Mouse (Mus musculus): ENCODE measurements around the gene Cby3. TPM values are rescaled to one million over a fixed set of nuclear protein-coding genes. Genes with fewer than 3 reads are reported as not detected.

Gene Cby3
- total and polyA plus RNA-seq, 3 experiments, result not detected

- no peak for DNase-seq (ENCODE audit: extremely low read depth)
- Histone ChIP-seq H3K36me3 (replicated peaks in 1 of 2; ENCODE audit: control insufficient read depth in 1 of 2, insufficient read depth in 1 of 2, low read length in 1 of 2) (peaks cover 48 to 77% of the 10 kb centered on the region in 2 experiments), H3K27me3 (replicated peaks) (no peaks in the 10 kb centered on the region), H3K4me2 (ENCODE audit: insufficient read depth, low read depth, poor library complexity, severe bottlenecking) (no peak overlapping the region), H3K4me1 (ENCODE audit: control insufficient read depth in 1 of 2, insufficient read depth in 2 of 2) (peaks cover 0 to 10% of the 10 kb centered on the region in 2 experiments; a peak in 2 of 4 replicates), H3K9ac (ENCODE audit: insufficient read depth, low read depth) (no peak overlapping the region), H3K4me3 (replicated peaks in 1 of 3; ENCODE audit: low read depth in 2 of 3, low read length in 2 of 3, poor library complexity in 1 of 3) (no peak overlapping the region), H3K9me3 (replicated peaks; ENCODE audit: low read length) (no peaks in the 10 kb centered on the region), H3K79me2 (replicated peaks; ENCODE audit: control insufficient read depth, extremely low read depth, insufficient read depth, poor library complexity, severe bottlenecking) (no peaks in the 10 kb centered on the region), H3K27ac (ENCODE audit: insufficient read depth, low read depth) (no peak overlapping the region)
- TF ChIP-seq POLR2AphosphoS2 (IDR thresholded peaks at IDR 0.05; ENCODE audit: low read depth, low read length) (no peak), JUND (conservative IDR thresholded peaks at IDR 0.05; ENCODE audit: low read depth, low read length) (no peak), SMC3 (IDR thresholded peaks at IDR 0.05; ENCODE audit: low read depth, low read length) (no peak), KAT2A (IDR thresholded peaks at IDR 0.05; ENCODE audit: insufficient replicate concordance, low read length) (no peak), ZMIZ1 (IDR thresholded peaks at IDR 0.05; ENCODE audit: low read depth, low read length) (no peak), RAD21 (IDR thresholded peaks at IDR 0.05; ENCODE audit: low read depth, low read length) (no peak), NELFE (IDR thresholded peaks at IDR 0.05; ENCODE audit: low read depth, low read length) (no peak)
- in situ Hi-C loops (cut with MboI; ENCODE audit: low pct_ligation_motif_present, low pct_unique_long_range_greater_than_20kb, low sequenced_read_pairs) (no loop called here), dilution Hi-C loops (cut with MboI; ENCODE audit: extremely low pct_ligation_motif_present, extremely low pct_unique_long_range_greater_than_20kb, low sequenced_read_pairs) (no loop called here)
Observed at GRCm38 (mm10) chr11:50402481-50402880, 48.2 kb downstream of the Cby3 start.

- Histone ChIP-seq H3K4me2 (ENCODE audit: insufficient read depth, low read depth, poor library complexity, severe bottlenecking) (no peak overlapping the region), H3K9me3 (replicated peaks; ENCODE audit: low read length) (no peaks in the 10 kb centered on the region), H3K4me1 (ENCODE audit: control insufficient read depth in 1 of 2, insufficient read depth in 2 of 2) (peaks cover 0 to 14% of the 10 kb centered on the region in 2 experiments; a peak in 2 of 4 replicates), H3K79me2 (replicated peaks; ENCODE audit: control insufficient read depth, extremely low read depth, insufficient read depth, poor library complexity, severe bottlenecking) (no peaks in the 10 kb centered on the region), H3K9ac (ENCODE audit: insufficient read depth, low read depth) (no peak overlapping the region), H3K36me3 (replicated peaks in 1 of 2; ENCODE audit: control insufficient read depth in 1 of 2, insufficient read depth in 1 of 2, low read length in 1 of 2) (peaks cover 44 to 70% of the 10 kb centered on the region in 2 experiments), H3K27ac (ENCODE audit: insufficient read depth, low read depth) (no peak overlapping the region), H3K27me3 (replicated peaks) (no peaks in the 10 kb centered on the region), H3K4me3 (replicated peaks in 1 of 3; ENCODE audit: low read depth in 2 of 3, low read length in 2 of 3, poor library complexity in 1 of 3) (no peak overlapping the region)
- dilution Hi-C loops (cut with MboI; ENCODE audit: extremely low pct_ligation_motif_present, extremely low pct_unique_long_range_greater_than_20kb, low sequenced_read_pairs) (no loop called here), in situ Hi-C loops (cut with MboI; ENCODE audit: low pct_ligation_motif_present, low pct_unique_long_range_greater_than_20kb, low sequenced_read_pairs) (no loop called here)
- no peak for TF ChIP-seq CHD1 (IDR thresholded peaks at IDR 0.05; ENCODE audit: low read depth, low read length)
- no peak for TF ChIP-seq ETS1 (conservative IDR thresholded peaks at IDR 0.05; ENCODE audit: low read depth, low read length)
- TF ChIP-seq RCOR1 (conservative IDR thresholded peaks at IDR 0.05; ENCODE audit: low read depth, low read length), result no peak
- TF ChIP-seq JUN (IDR thresholded peaks at IDR 0.05; ENCODE audit: insufficient read depth, low read depth, low read length), result no peak
- no peak for TF ChIP-seq USF1 (IDR thresholded peaks at IDR 0.05; ENCODE audit: low read depth, low read length)
- TF ChIP-seq MXI1 (IDR thresholded peaks at IDR 0.05; ENCODE audit: low read depth, low read length), result no peak
- TF ChIP-seq POLR2AphosphoS2 (IDR thresholded peaks at IDR 0.05; ENCODE audit: low read depth, low read length), result no peak
- no peak for TF ChIP-seq UBTF (IDR thresholded peaks at IDR 0.05; ENCODE audit: low read depth, low read length)
- TF ChIP-seq MAX (IDR thresholded peaks at IDR 0.05; ENCODE audit: low read length), result no peak
- no peak for TF ChIP-seq SIN3A (IDR thresholded peaks at IDR 0.05; ENCODE audit: low read length)
- no peak for TF ChIP-seq BHLHE40 (IDR thresholded peaks at IDR 0.05; ENCODE audit: low read depth, low read length)
- no peak for TF ChIP-seq RAD21 (IDR thresholded peaks at IDR 0.05; ENCODE audit: low read depth, low read length)
- TF ChIP-seq IRF4 (IDR thresholded peaks at IDR 0.05; ENCODE audit: low read depth, low read length), result no peak
- TF ChIP-seq ZKSCAN1 (IDR thresholded peaks at IDR 0.05; ENCODE audit: borderline replicate concordance, low read depth, low read length), result no peak
- no peak for TF ChIP-seq POLR2A (IDR thresholded peaks at IDR 0.05; ENCODE audit: low read depth, low read length)
- no peak for TF ChIP-seq USF2 (conservative IDR thresholded peaks at IDR 0.05; ENCODE audit: low read depth, low read length)
- no peak for DNase-seq (ENCODE audit: extremely low read depth)
Observed at GRCm38 (mm10) chr11:50403367-50404014, 49.2 kb downstream of the Cby3 start.

Measured in CH12.LX (cell line).